Mouse (Mus musculus) layer of hippocampus, postnatal 36 days (tissue): ENCODE measurements around the gene Adgrl2. TPM values are rescaled to one million over a fixed set of nuclear protein-coding genes. Genes with fewer than 3 reads are reported as not detected.

Source experiments
- DNase-seq, 2 experiments: peaks; one replicate each; pipeline ENCODE4 v3.0.0; 2022
- total RNA-seq, 2 experiments: library from RNA; stranded (reverse); gene quantifications; 2 replicates each; pipeline ENCODE4 v1.2.3; 2021

The Adgrl2 gene
- total RNA-seq, result 10 to 100 TPM; 59.1 to 61.5 TPM

DNA sequence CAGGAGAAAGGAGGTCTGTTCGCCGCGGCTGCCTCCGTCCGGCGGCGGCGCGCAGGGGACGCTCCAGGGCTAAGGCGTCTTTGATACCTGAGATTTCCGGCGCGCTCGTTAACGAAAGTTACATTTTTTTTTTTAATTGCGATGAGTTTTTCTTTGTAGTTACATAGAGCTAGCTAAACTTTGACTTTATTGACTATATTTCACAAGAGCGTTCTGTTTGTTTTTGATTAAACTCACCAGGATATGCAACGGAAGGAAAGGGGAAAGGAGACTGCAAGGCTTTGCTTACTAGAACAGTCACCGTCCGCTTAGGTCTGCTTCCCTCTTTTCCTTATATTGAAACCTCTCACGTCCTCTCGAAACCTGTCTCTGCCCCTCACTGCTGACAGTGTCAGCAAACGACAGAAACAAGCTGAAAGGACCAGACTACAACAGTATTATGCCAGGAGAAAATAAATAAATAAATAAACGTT, at the start of gene Adgrl2:
Gene Adgrl2 (minus strand): TSS at position 25 of the 473 bp plus-strand sequence.
- no peak for DNase-seq

DNA sequence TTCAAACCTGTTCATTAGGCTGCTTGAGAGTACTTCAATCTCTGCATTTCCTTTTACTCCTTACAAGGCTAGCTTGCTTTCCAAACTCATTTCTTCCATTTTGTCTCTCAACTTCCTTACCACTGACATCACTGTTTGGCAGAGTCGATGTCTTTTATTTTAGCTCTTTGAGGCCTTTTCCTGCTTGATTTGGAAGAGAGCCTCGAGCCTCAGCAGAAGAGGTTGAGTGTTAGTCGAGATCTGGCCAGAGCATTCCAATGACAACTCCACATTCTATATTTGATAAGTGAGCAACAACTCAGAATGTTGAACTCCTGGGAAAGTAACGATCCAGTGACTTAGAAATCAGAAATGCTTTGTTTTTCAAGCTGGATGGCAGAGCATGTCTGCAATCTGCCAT, 48.4 kb upstream of the Adgrl2 start:
- no peak for DNase-seq

DNA sequence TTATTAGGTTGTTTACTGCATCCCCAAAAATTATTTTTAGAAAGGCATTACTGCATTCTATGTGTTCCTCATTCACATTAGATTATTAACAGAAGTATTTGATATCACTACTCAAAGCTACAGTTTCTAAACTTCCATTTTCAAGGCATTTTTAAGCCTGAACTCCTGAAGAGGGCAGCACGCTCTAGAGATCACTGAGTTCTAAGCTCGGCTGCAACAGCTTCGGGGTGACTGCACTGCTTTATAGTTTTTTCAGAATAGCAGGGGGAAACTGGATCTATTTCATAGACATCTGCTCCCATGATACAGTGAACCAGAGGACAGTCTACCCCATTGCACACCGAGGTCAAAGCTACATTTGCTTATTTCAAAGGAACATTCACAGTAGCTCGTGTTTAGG, 29.6 kb upstream of the Adgrl2 start:
- no peak for DNase-seq

DNA sequence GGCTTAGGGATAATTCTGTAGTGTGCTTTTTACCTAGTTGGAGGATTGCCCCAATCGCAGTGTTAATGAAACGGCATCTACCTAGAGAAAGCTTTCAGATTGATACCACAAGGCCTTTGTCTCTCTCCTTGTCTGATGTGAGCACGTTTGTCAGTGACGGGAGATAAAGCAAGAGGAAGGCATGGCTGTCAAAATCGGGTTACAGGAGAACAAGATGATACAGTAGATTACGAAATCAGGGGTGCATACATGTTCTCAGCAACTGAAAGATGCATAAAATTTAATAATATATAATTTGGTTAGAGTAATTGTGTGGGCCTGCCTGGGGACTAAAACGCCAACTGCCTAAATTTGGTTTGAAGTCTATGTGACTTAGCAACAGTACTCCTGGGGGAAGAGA, 19.0 kb upstream of the Adgrl2 start:
- no peak for DNase-seq

DNA sequence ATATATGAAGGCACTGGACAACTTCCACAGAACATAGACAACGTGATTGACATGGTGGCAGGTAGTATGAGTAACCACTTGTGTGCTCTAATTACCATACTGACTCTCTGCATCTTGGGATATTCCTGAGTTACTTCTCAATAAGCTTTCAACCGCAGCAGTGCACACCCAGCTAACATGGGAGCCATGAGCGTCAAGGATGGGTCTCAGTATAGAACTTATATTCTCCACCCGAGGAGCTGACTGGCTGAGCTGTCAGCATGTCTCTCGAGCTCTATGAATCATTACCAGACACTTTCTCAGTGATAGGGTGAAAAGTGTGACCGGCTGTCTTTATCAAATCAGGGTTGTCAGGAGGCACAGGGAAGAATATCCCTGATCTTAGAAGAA, 18.3 kb upstream of the Adgrl2 start:
- DNase-seq, result no peak

DNA sequence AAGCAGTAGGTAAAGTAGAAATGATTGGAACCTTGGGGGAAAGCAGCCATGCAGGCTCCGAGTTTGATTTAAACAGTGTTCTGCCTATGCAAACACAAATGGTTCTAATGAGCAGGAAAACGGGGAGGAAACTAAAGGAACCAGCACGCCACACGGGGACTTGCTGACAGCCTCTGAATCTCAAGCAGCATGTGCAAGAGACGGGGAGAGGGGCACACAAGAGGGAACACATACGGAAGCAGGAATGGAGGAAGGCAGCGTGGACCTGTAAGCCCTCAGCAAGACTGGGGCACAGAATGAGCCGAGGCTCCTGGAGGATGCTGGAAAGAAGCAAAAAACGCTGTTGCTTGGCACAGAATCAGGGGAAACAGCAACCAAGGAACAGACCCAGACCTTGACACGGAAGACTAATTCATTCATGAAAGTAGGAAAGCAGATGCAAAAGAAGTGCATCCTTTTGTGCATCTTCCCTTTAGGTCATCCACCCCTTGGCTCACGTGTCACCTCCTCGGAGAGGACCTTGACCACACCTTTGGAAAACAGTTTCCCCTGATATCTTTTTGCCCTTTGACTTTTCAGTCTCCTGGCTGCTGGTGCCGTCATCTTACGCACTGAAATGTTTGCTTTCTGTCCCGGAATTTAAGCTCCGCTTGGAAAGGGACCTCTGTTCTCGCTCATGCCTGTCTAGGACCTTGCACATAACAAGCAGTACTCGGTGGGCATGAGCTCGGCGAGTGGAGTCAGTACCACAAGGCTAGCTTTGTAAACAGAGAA, 17.7 kb upstream of the Adgrl2 start:
- DNase-seq, result no peak

DNA sequence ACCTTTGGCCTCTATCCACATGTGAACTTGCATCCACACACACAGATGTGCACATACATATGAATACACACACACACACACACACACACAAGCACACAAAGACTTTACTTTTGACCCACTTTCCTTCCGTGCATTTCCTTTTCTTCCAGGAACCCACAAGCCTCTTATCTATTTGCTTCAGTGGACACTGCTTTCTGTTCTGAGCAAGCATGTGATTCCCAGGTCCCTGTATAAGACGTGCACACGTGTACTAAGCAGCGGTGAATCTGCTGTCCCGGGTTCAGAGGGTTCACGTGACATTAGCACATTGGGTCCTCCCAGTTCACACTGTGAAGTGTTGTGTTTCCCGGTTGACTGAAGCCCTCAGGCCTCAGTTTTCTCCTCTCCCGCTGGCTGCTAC, 11.0 kb upstream of the Adgrl2 start:
- DNase-seq, result no peak

DNA sequence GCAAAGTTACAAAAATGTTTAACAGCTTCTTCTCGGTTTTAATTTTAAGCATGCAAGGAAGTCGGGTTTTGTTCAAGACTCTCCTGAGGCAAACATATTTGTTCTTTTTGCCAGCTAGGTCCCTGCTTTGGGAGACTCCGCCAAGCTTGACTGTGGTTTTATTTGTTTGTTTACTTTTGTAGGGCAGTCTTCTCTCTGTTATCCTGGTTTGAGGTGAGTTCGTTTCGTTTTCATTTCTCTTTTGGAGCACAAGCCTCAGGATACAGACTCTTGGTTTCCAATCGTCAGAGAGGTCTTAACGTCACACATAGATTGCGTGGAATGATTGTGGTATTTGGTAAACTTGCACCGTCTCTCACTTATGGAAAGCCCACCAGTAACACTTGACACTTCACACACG, 8.3 kb upstream of the Adgrl2 start:
- no peak for DNase-seq

DNA sequence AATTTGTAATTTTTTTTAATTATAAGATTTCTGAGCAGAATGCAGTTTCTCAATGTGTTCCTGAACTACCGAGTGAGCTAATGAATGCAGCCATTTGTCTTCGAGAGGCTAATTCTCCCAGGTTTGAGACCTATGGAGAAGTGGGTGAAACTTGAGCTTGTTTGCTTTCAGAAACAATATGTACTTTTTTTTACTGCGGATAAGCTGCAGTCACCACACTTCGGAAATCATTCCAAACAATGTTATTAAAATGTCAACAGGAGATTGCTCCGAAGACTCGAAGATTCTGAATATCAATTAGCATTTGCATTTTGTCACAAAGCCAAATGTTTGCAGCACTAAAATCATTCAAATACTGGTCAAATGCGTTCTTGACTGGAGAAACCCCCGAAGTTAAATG, 701 bp upstream of the Adgrl2 start:
- no peak for DNase-seq

DNA sequence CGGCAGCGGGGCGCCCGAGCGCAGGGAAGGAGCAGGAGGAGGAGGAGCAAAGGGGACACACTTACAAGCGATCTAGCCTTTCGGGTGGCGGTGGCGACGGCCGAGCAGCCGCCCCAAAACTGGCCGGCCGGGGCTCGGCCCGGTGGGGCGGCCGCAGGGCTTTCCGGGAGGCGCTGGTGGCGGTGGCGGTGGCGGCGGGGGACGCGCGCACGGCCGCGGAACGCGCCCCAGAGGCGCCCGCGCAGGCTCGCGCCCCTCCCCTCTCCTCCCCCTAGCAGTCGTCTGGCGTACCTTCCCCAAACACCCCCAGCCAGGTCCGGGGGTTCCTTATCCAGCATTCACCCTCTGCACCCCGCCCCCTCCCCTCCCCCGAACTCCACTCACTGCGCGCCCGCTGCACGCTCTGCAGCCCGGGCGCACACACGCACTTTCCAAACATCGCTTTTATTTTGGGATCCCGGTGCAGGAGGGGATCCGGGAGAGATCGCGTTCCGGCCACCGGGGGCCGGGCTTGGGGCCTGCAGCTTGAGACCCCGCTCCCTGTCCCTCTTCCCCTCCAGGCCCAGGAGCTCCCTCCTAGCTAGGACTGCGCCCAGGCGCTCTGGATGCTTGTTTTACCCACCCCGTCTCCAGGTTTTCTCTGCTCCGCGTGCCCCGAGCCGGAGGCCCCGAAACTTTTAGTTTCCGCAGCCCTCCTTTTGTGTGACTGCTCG, 381 bp downstream of the Adgrl2 start:
- DNase-seq, result peak; percentile 20 to 74

DNA sequence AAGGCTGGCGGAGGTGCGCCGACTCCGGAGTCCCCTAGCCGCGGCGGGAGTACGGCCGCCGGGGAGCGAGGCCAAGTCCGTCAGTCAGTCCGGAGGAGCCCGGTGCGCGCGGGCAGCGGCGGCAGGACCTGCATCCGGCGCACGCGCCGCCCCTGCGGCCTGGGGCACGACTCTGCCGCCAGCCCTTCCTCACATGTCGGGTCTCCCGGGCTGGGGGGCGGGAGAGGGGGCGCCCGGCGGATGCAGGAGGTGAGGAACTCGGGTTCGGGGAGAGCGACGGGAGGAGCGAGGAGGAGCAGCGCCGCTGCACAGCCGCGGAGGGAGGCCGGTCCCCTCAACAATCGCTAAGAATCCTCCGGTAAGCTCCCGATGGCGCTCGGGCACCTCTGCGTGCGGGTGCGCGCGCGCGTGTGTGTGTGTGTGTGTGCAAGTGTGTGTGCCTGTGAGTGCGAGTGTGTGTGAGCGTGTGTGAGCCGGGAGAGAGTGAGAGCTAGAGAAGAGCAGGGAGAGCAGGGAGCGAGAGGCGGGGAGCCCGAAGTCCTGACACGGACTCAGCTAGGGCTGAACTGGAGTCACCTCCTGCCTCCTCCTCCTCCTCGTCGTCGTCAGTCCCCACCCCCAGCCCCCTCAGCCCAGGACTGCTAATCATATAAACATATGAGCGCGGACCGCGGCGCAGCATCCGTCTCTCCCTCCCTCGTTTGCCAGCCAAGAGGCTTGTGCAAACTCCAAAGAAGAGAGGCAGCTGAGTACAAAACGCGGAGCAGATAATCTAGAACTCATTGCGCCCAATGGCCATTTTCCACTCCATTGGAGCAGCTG, 1.1 kb downstream of the Adgrl2 start:
- DNase-seq, result peak; percentile 55 to 61

DNA sequence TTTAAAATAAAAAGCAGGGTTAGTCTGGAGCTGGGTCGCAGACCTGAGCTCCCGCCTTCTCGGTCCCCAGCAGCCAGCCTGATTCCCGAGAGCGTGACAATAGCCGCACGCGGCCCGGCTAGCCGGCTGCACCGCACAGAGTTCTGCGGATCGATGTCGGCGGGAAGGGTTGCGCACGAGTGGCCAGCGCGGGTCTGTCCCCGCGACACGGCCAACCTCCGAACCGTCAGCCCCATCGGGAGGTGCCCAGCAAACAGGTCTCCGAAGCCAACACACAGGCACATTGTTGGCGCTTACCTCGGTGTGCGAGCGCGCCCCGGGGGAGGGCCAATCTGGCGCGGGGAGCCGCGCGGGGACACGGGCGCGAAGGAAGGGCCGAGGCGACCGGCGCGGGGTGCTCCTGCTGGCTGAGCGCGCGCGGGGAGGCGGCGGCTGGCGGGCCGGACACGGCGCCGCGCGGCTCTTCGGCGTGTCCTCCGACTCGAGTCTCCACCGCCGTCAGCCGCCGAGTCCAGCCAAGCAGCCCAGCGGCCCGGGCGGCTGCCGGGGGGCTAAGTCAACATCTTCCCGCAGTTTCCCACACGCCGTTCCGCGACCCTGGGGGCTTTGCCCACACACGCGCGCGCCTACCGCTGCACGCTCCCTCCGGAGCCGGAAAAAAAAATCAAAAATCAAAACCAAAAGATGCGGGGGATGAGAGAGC, 1.9 kb downstream of the Adgrl2 start:
- peak; percentile 22 to 42 for DNase-seq

DNA sequence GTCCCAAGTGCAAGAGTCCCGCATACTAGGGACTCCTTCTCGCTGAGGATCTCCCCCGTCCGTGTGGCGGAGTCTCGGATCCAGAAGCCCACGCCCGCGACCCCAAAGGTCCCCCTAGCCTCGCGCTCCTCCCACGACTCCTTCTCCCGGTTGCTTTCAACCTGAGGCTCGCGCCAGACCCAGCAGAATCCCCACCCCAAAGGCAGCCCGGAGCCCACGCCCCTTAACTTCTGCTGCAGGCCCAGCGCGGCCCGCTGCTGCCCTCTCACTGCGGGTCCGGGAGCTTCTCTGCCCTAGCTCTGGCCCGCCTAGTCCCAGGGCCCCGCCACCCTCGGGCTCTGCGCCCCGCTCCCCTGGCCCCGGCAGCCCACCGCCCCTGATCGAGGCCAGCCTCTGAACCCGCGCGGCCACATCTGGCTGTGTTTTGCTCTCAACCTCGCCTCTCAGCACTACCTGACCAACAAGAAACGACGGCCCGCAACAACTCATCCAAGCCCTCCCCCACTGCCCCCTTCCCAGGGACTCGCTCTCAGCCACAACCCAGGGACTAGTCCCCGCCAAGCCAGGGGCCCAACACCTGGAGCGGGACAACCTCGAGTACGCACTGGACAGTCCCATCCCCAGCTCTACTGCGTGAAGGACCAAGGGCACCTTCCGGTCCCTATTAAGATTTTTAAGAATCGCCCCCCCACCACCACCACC, 2.6 kb downstream of the Adgrl2 start:
- DNase-seq, result peak; percentile 46 to 57

DNA sequence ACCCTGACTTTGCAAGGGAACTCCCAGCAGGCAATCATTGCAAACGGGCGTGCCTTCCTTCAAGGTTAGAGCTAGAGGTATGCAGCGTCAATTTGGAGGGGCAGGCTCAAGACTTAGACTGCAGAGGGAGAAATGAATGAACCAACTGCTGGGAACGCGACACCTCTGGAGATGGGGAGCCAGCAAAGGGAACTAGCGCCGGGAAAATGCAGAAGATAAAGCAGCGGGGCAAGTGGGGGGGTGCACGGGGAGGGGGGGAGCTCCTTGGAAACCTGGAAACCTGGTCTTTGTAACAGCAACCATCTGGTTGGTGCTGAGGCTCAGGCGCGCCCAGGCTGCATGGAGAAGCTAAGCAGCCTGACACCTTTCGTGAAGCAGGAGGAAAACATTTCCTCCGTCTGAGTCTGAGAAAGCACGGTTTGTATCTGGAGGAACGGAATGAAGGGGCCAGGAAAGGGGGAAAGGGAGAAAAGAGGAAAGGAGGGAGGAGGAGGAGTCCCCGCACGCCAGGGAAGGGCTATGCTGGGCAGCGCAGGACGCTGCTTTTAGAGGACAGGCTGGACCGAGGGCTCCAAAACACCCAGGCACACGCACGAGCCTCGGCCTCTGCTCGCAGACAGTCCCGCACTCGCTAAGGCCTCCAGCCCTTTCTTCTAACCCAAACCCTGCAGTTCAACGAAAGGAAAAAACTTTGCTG, 3.3 kb downstream of the Adgrl2 start:
- DNase-seq, result peak in 1 of 2 experiments; percentile 16

DNA sequence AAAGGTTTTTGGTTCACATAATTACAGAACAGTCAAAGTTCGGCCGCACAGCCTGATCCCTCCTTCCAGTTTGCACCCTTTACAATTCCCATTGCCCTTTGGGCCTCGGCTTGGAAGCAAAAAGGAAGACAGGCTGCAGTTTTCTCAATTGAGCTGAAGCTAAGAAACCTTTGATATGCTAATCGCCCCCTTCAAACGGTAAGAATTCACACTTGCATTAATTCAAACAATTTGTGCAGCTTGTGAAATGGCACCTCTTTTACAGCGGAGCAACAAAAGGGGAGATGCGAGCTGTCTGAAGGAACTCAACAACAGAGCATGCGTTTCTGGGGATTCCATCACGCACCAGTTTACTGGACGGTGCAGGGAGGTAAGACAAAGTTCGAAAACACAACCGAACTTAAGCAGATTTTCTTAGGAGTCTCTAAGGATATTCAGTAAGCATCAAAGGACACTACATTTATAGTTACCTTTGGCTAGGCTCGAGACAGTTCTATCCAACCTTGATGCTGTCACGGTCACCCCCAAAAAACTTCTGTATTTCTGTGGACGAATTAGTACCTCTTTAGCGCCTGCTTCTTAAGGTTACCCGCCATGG, 4.0 kb downstream of the Adgrl2 start:
- DNase-seq, result no peak

DNA sequence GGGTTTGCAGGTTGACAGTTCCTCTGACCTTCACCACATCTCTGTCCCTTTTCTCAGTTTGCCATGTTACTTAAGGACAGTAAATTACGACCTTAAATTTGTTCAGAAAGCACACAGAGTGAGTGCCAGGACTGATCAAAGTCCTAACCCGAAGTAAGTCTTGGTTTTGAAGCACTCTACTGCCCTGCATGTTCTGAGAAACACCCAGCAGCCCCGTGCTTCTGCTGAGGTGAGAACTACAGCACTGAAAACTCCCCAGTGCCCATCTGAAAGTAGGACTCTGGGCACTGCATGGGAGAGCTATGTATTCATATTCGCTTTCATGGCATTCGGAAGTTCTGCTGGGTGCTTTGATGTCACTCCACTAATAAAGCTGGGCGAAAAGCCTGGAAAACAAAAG, 6.0 kb downstream of the Adgrl2 start:
- no peak for DNase-seq

DNA sequence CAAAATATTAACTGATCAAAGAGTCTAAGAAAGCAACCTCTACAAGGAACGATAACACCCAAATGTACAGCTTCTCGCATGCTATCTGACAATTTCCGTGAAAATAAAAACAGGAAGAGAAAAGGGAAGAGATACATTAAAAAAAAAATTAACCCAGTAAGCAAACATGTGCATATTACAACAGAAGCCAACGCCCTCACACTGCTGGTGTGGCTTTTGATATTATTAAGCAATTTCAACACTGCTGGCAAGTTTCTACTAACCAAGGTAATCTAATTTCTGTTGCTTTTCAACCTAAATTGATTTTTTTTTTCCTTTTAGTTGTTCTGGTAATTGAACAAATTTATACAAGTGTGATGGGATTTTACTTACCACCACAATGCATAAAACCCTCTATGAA, 8.0 kb downstream of the Adgrl2 start:
- DNase-seq, result no peak

DNA sequence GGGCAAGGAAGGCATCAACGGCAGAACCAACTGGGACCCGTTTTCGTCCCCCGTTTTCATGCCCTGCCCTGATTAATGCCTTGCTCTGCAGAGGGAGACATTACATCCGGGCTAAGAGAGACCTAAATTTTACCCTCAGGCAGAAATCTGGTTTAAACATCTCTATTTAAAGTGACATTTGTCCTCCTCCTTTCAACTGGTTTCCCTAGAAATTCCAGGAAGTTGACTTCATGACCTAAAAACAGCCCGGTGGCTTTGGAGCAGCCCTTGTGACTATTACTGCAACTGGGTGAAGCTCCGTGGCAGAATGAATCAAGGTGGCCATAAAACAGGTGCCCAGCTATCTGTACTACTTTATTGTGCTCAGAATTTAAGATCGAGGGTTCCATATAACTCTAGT, 8.6 kb downstream of the Adgrl2 start:
- DNase-seq, result no peak

DNA sequence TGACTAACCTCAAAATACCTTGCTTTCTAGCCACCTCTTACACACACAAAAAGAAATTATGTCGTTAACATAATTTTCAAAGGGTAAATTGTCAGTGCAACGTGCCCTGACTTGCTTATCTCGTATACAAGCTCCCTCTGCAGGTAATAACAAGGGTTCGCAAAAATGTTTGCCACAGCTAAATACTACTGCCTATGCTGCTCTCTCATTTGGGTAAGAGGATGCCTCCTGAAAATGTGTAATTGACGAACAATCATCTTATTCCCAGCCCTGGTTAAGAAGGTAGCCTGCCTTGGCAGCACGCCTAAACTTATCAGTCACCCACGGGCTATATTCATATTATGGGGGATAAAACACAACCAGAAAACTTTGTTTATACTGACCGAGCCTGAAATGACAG, 11.8 kb downstream of the Adgrl2 start:
- no peak for DNase-seq

DNA sequence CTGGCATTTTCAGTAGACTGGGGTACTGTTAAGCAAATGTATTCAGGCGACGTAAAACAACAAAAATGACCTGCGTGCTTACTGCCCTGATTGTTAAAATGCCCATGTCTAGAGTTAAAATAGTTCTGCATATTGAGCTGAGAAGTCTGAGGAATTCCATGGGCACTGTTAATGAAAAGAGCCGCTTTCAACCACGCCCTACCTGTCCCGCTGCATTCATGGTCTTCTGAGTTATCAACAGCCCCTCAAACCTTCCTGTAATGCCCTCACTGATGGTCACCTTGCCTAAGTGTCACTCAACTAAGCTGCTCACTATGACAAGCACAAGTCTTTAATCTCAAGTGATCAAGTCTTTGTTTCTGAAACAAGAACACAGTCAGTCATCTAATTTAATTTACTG, 12.5 kb downstream of the Adgrl2 start:
- no peak for DNase-seq

DNA sequence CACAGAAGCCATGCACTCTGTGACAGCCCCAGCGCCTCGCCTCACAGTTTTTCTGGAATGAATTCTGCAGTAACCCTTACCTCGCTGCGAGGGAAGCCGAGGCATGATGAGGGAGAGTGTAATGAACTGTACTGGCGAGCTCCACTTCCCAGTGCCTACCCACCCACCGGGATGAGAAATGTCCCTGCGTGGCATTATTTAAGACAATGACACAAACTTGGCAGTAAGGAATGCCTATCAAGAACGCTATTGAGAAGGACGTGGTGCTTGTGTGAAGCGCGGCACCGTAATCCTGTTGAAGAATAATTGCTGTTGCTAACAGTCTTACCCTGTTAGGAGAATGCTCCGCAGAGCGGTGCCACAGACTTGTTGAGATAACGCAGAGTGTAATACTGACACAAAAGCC, 13.2 kb downstream of the Adgrl2 start:
- no peak for DNase-seq
